Mouse (Mus musculus): ENCODE results near the gene BC052040.

DNA sequence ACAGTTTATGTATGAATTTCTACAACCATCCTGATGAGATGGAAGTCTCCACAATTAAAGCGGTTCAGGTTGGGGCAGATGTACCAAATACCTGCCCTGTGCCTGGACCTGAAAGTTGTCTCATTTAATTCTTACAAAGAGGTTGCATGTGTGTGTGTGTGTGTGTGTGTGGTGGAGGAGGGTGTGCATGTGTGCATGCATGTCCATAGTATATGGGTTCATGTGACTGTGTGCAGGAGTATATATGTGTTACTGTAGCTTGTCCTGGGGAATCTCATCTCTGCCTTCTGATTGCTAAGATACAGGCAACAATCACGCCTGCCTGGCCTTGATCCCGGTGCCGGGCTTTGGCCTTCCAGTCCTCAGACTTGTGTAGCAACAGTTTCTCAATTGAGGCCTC lies 106.1 kb downstream of the BC052040 start:
- TF ChIP-seq CTCF (IDR thresholded peaks at IDR 0.05; ENCODE audit: low read depth, low read length) (no peak), POLR2AphosphoS5 (IDR thresholded peaks at IDR 0.05; ENCODE audit: insufficient replicate concordance, low read depth, low read length) (no peak), GATA1 (IDR thresholded peaks at IDR 0.05; ENCODE audit: borderline replicate concordance, low read length) (no peak), TAL1 (conservative IDR thresholded peaks at IDR 0.05; ENCODE audit: low read depth, low read length) (no peak), GATA2 (IDR thresholded peaks at IDR 0.05; ENCODE audit: borderline replicate concordance, low read depth, low read length) (no peak)

All from G1E (cell line).